Mouse (Mus musculus) hindbrain, embryonic 11.5 days (tissue): ENCODE measurements around the gene Ldlr. TPM values are rescaled to one million over a fixed set of nuclear protein-coding genes. Genes with fewer than 3 reads are reported as not detected.

Experiments
- ATAC-seq: fragments of 200-750 bp; cut with Nextera tagmentation; 2 replicates; pipeline ENCODE4 v1.8.0; 2017; ENCODE audit warnings: mild to moderate bottlenecking, moderate TSS enrichment, moderate library complexity; ENCODE audit not compliant: low FRiP score
- DNase-seq: peaks from one replicate; pipeline ENCODE4 v3.0.0-alpha.2; 2015; ENCODE audit warnings: low spot score
- H3K27ac ChIP-seq: fragments of 300-500 bp; sonication (generic); 2 replicates; pipeline ENCODE4 v1.5.1; 2014; ENCODE audit warnings: mild to moderate bottlenecking, low read depth, low read length
- H3K27me3 ChIP-seq: fragments of 300-500 bp; sonication (generic); 2 replicates; pipeline ENCODE4 v1.6.1; 2014; ENCODE audit warnings: mild to moderate bottlenecking, low read length, moderate library complexity, mixed read lengths; ENCODE audit not compliant: control insufficient read depth, insufficient read depth
- H3K36me3 ChIP-seq: fragments of 300-500 bp; sonication (generic); 2 replicates; pipeline ENCODE4 v1.6.1; 2014; ENCODE audit warnings: mild to moderate bottlenecking, low read length, moderate library complexity, mixed read lengths; ENCODE audit not compliant: control insufficient read depth, insufficient read depth
- H3K4me1 ChIP-seq: fragments of 300-500 bp; sonication (generic); replicated peaks from 2 replicates; pipeline ENCODE4 v1.6.1; 2014; ENCODE audit warnings: low read length, mixed read lengths; ENCODE audit not compliant: control insufficient read depth, insufficient read depth
- H3K4me2 ChIP-seq: fragments of 300-500 bp; sonication (generic); replicated peaks from 2 replicates; pipeline ENCODE4 v1.6.1; 2014; ENCODE audit warnings: mild to moderate bottlenecking, low read depth, low read length
- H3K4me3 ChIP-seq: fragments of 300-500 bp; sonication (generic); 2 replicates; pipeline ENCODE4 v1.5.1; 2014; ENCODE audit warnings: low read depth, low read length
- H3K9ac ChIP-seq: fragments of 300-500 bp; sonication (generic); 2 replicates; pipeline ENCODE4 v1.6.1; 2014; ENCODE audit warnings: low read depth, low read length
- H3K9me3 ChIP-seq: fragments of 300-500 bp; sonication (generic); 2 replicates; pipeline ENCODE4 v1.6.1; 2016; ENCODE audit warnings: low read length; ENCODE audit not compliant: control insufficient read depth
- WGBS: fragments of 180-500 bp; shearing (Covaris S2); extraction: QIAGEN DNeasy Blood & Tissue Kit; methylation state at CpG from one replicate; pipeline ENCODE4 v1.1.7; 2014; 5-methylcytosine and 5-hydroxymethylcytosine counted together
- polyA plus RNA-seq: library from polyadenylated mRNA; unstranded; fragments of >200 nt; fragmentation: Nextera tagmentation; extraction: Ambion mirVana; gene quantifications from 2 replicates; pipeline ENCODE4 v1.2.1, GENCODE M21; 2014

Ldlr gene
- polyA plus RNA-seq, 1 experiment from 2014 or later = 17.9 TPM

- Histone ChIP-seq H3K9me3 (no peaks in the 10 kb centered on the region), H3K9ac (no peak overlapping the region), H3K27me3 (no peaks in the 10 kb centered on the region), H3K4me3 (no peak overlapping the region), H3K4me1 (no peaks in the 10 kb centered on the region), H3K4me2 (no peak overlapping the region), H3K27ac (no peak overlapping the region), H3K36me3 (no peaks in the 10 kb centered on the region)
- DNase-seq (no peak), ATAC-seq (no peak)
- WGBS = 53% methylated on average over 4 of the region's 4 CpGs
Observed at GRCm38 (mm10) chr9:21715298-21715697, 8.0 kb upstream of the Ldlr start.

DNA sequence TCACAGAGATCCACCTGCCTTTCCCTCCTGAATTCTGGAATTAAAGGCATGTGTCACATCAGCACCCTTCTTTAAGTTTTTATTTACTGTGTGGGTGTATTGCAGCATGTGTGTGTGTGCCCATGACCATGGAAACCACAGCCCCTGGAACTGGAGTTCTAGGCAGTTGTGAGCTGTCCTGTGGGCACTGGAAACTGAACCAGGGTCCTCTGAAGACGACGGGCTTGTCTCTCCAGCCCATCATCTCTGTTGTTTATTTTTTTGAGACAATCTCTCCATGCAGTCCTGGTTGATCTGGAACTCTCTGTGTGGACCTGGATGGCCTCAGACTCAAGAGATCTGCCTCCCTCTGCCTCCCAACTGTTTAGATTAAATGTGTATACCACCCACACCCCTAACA, 6.3 kb upstream of the Ldlr start:
- Histone ChIP-seq H3K27ac (no peak overlapping the region), H3K27me3 (no peaks in the 10 kb centered on the region), H3K9me3 (no peaks in the 10 kb centered on the region), H3K4me3 (no peak overlapping the region), H3K9ac (no peak overlapping the region), H3K36me3 (no peaks in the 10 kb centered on the region), H3K4me2 (no peak overlapping the region), H3K4me1 (no peaks in the 10 kb centered on the region)
- no peak for DNase-seq
- ATAC-seq = no peak
- 89% methylated on average over 2 of the region's 2 CpGs for WGBS

- 78% methylated on average over 2 of the region's 2 CpGs for WGBS
- Histone ChIP-seq H3K27me3 (no peaks in the 10 kb centered on the region), H3K9me3 (no peaks in the 10 kb centered on the region), H3K27ac (no peak overlapping the region), H3K4me2 (no peak overlapping the region), H3K4me1 (peaks cover 4% of the 10 kb centered on the region), H3K36me3 (0 out of 2 replicates have a peak, but pooled peaks cover 3% of the 10 kb centered on the region), H3K4me3 (no peak overlapping the region), H3K9ac (no peak overlapping the region)
- DNase-seq = no peak
- ATAC-seq = no peak
Observed at GRCm38 (mm10) chr9:21721036-21721435, 2.2 kb upstream of the Ldlr start.

- Histone ChIP-seq H3K9me3 (no peaks in the 10 kb centered on the region), H3K4me2 (peak overlapping the region; percentile 62), H3K4me3 (peak overlapping the region; percentile 48), H3K36me3 (0 out of 2 replicates have a peak, but pooled peaks cover 4% of the 10 kb centered on the region), H3K4me1 (peaks cover 4% of the 10 kb centered on the region), H3K27me3 (no peaks in the 10 kb centered on the region), H3K9ac (peak overlapping the region; percentile 50), H3K27ac (peak overlapping the region; percentile 77)
- ATAC-seq (peak; percentile 94), DNase-seq (peak; percentile 95)
- under 1% methylated on average over 17 of the region's 18 CpGs for WGBS
Observed at GRCm38 (mm10) chr9:21724147-21724536, 859 bp downstream of the Ldlr start.

DNA sequence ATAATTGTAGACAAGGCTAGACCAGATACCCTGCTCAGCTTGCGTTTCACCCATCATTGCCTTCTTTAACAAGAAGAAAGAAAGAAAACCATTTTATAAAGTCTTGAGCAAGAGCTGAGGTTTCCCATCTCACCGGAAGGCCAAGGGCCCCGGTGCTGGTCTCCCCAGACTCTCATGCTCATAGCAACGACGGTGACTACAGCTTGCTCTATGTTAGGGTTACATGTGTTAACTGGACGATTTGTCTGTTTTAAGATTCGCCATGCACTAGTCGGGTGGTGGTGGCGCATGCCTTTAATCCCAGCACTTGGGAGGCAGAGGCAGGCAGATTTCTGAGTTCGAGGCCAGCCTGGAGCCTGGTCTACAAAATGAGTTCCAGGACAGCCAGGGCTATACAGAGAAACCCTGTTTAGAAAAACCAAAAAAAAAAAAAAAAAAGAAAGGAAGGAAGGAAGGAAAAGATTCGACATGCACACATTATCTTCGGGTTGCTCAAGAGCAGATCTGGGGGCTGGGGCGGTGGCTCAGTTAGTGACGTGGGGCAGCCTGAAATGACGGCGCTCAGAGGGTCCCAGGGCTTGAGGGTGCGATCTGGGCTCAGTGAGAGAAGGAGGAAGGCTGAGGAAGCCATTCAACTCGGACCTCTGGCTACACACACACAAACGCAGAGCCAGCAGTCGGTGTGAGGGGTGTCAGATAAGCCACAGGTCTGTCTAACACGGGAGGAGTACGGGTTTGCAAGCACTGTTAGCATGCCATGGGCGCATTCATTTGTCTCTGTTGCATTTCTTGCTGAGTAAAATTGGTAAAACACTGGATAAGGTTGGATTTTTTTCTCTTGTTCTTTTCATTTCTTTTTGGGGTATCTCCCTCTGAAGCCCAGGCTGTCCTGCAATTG, 2.2 kb downstream of the Ldlr start:
- Histone ChIP-seq H3K27ac (peak overlapping the region; percentile 24; the same call in 1 of the 2 replicates), H3K9ac (no peak overlapping the region; the same call in 1 of the 2 replicates)
- ATAC-seq = no peak

DNA sequence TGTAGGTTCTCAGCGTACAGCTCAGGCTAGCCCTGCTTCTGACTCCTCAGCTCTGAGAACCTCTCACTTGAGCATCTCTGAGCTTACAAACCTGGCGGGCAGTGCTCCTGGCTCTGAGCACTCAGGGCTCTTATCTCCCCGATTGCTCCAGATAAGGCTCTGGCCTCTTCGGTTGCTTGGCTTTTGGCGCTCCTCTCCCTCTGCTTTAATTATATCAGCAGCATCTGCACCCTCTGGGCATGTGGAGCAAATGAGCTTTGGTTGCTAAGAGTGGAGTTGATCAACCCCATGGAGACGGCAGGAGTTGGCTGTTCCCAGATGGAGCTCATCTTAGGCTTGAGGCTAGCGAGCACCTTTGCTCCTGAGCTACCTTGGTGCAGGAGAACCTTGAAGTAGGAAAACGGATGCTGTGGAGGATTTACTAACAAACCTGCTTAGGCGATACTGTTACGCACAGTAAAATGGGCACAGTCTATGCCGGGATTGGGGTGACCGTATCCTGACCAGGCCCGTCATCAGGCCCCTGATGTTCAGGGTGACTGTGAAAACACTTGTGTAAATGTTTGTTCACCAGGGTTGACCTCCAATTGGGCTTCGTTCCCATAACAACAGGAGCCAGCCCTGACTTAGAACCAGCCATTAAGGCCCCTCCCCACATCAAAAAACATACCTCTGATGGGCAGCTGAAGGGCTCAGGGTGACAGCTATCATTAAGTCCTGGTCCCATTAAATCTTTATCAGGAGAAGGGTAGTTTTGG, 3.1 kb downstream of the Ldlr start:
- Histone ChIP-seq H3K9me3 (no peaks in the 10 kb centered on the region), H3K4me1 (peaks cover 4% of the 10 kb centered on the region), H3K36me3 (peaks cover 7% of the 10 kb centered on the region; the same call in 1 of the 2 replicates), H3K4me2 (no peak overlapping the region), H3K9ac (peak overlapping the region; percentile 21; the same call in 1 of the 2 replicates), H3K27ac (no peak overlapping the region; the same call in 1 of the 2 replicates), H3K4me3 (no peak overlapping the region), H3K27me3 (no peaks in the 10 kb centered on the region)
- ATAC-seq (no peak), DNase-seq (no peak)
- 80% methylated on average over 14 of the region's 14 CpGs for WGBS

More for the DNA sequence above, 2.2 kb downstream of the Ldlr start:
- Histone ChIP-seq H3K36me3 (0 out of 2 replicates have a peak, but pooled peaks cover 7% of the 10 kb centered on the region), H3K9me3 (no peaks in the 10 kb centered on the region), H3K4me1 (peaks cover 4% of the 10 kb centered on the region), H3K27me3 (no peaks in the 10 kb centered on the region), H3K4me3 (peak overlapping the region; percentile 48), H3K4me2 (peak overlapping the region; percentile 62)
- 86% methylated on average over 23 of the region's 23 CpGs for WGBS
- no peak for DNase-seq

GRCm38 (mm10) chr9:21728261-21728832, 5.1 kb downstream of the Ldlr start:
- WGBS = 88% methylated on average over 10 of the region's 10 CpGs
- H3K4me2 ChIP-seq = no peak overlapping the region
- ATAC-seq = no peak

DNA sequence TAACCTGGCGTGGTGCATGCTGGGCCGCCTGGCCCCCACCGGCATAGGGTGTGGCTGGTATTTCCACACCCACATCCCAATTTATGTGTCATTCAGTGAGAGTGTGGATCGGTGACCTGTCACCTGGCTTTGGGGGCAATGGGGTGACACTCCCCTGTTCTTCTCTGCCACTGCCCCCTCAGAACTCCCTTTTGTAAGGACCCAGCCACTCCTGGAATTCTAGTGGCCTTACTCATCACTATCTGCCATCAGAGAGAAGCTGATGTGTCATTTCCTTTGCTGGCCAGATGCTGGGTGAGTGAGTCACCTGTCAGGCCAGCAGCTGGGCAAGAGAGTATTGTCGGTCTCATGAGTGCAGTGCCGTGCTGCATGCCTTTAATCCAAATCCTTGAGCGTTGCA, 6.0 kb downstream of the Ldlr start:
- 94% methylated on average over 7 of the region's 7 CpGs for WGBS
- Histone ChIP-seq H3K27me3 (no peaks in the 10 kb centered on the region), H3K9ac (no peak overlapping the region), H3K4me2 (no peak overlapping the region), H3K4me1 (peaks cover 4% of the 10 kb centered on the region), H3K4me3 (no peak overlapping the region), H3K36me3 (peaks cover 28% of the 10 kb centered on the region), H3K9me3 (no peaks in the 10 kb centered on the region), H3K27ac (no peak overlapping the region)
- ATAC-seq (no peak), DNase-seq (no peak)

More at GRCm38 (mm10) chr9:21728261-21728832, 5.1 kb downstream of the Ldlr start:
- no peak overlapping the region for H3K4me3 ChIP-seq
- H3K27me3 ChIP-seq = no peaks in the 10 kb centered on the region
- no peaks in the 10 kb centered on the region for H3K9me3 ChIP-seq
- no peak overlapping the region for H3K9ac ChIP-seq
- H3K36me3 ChIP-seq = peaks cover 21% of the 10 kb centered on the region
- peaks cover 4% of the 10 kb centered on the region for H3K4me1 ChIP-seq
- DNase-seq = no peak
- H3K27ac ChIP-seq = no peak overlapping the region
